Mouse (Mus musculus) heart, adult 8-10 months (tissue): ENCODE measurements around the gene Gm43517. TPM values are rescaled to one million over a fixed set of nuclear protein-coding genes. Genes with fewer than 3 reads are reported as not detected.

Source experiments
- DNase-seq: peaks from one replicate; pipeline ENCODE4 v3.0.0; 2022; ENCODE audit warnings: low spot score
- total RNA-seq, 4 experiments: library from RNA; stranded (reverse); gene quantifications; 2 replicates each; pipeline ENCODE4 v1.2.4; 2022

Gene Gm43517
- total RNA-seq = not detected

DNA sequence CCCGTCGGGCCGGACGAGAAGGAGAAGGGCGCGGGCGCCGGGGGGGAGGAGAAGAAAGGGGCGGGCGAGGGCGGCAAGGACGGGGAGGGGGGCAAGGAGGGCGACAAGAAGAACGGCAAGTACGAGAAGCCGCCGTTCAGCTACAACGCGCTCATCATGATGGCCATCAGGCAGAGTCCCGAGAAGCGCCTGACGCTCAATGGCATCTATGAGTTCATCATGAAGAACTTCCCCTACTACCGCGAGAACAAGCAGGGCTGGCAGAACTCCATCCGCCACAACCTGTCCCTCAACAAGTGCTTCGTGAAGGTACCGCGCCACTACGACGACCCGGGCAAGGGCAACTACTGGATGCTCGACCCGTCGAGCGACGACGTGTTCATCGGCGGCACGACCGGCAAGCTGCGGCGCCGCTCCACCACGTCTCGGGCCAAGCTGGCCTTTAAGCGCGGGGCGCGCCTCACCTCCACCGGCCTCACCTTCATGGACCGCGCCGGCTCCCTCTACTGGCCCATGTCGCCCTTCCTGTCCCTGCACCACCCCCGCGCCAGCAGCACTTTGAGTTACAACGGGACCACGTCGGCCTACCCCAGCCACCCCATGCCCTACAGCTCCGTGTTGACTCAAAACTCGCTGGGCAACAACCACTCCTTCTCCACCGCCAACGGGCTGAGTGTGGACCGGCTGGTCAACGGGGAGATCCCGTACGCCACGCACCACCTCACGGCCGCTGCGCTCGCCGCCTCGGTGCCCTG is at the start of gene Gm43517:
Gene Gm43517 (plus strand): TSS at position 299 of the 755 bp plus-strand sequence.
- DNase-seq = no peak

DNA sequence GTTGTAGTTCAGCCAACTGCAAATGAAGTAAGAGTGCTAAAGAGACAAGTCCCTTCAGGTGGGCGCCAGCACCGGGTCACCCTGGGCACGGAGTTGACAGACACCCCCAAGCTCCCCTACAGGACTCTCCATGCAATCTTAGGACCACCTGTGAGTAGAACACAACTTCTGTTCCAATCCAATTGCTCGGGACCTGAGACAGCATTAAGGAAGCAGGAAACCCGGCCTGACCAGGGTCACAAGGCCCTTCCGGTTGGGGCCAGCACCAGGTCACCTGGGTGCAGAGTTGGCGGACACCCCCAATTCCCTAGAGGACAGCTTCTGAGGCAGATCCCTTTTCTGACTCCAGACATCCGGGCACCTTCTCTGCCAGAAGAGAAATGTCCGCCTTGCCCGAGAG is 35.3 kb upstream of the Gm43517 start:
- DNase-seq = no peak

DNA sequence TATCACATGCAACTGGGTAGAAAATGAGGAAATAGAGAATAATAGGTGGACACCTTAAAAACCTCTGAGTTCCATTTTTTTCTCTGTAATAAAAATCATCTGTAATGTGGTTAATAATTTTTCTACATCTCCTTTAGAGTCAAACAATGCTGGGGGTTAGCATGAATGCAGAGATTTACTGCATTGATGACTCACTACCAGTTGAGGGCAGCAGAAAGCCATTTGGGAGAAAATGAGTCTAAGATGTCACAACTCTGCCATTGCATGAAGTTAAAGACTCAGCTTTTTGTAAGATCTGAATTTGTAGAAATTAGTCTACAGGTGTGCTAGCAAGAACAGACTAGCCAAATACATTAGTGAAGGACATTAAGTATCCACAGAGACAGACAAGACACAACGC is 16.0 kb upstream of the Gm43517 start:
- no peak for DNase-seq

- DNase-seq = no peak
Measured at GRCm38 (mm10) chr12:49372170-49372569, 12.8 kb upstream of the Gm43517 start.

GRCm38 (mm10) chr12:49373176-49373575 is 11.8 kb upstream of the Gm43517 start:
- DNase-seq = no peak

- no peak for DNase-seq
Measured at GRCm38 (mm10) chr12:49373821-49374605, 11.0 kb upstream of the Gm43517 start.

GRCm38 (mm10) chr12:49374606-49374995 is 10.4 kb upstream of the Gm43517 start:
- no peak for DNase-seq

GRCm38 (mm10) chr12:49375427-49376317 is 9.3 kb upstream of the Gm43517 start:
- no peak for DNase-seq

GRCm38 (mm10) chr12:49376318-49376992 is 8.5 kb upstream of the Gm43517 start:
- DNase-seq = no peak

DNA sequence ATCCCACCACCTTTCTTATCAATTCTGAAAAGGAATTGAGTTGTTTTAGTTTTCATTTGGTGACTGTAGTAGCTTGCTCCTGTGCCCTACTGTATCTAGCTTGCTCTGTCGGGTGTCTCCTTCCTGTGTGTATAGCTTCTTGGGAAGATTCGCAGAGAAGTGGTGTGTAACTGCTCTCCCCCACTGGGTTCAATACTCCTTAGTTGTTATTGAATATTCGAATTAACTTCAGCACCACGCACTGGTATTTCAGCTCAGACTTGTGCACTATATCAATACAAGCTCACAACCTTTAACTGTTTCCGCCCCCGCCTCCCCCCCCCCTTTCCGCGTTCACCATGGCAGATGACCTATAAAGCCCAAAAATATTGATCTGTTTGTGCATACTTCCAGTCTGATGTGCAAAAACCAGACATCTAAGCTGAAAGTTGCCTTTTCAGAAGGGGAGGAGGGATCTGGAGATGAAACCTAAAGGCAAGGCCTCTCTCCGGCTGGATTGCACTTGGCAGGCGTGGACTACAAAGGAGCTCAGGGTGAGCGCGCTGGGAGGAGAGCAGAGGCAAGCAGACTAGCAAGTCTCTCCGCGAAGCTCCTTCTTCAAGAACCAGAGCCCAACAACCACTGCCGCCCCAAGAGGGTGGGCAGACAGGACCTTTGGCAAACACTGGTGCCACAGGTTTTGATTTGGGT is 7.5 kb upstream of the Gm43517 start:
- DNase-seq = no peak

DNA sequence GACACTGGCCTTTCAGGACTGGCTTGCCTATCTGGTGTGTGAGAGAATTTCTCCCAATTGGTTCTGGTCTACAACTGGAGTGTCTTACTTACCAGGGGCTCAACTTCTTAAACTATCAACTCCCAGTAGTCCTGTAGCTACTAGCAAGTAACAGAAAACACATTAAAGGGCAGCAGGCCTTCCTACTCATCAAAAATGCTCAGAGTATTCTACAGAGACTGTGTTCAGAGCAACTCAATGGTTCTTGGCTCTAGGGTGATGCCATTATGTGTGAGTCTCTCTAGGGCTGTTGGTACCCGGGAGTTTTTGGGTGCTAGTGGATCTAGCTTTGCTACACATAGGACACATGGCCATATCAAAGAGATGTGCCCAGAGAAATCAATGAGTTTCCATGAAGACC is 6.1 kb upstream of the Gm43517 start:
- DNase-seq = no peak

DNA sequence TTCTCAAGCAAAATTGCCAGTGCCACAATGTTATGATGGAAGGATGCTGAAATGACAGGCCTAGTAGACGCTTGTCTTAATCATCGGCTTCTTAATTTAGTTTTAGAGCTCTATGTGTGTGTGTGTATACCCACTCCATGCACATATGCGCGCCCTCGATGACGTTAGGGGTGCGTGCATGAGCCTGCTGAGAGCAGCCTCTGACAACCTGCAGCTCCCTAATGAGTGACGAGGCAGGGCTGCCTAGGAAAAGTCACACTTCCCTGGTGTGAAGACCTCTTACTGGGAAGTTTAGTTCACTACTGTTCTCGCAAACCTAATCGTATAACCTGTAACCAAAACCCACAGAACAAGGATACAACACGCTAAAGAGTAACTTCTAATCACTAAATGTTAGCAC is 5.5 kb upstream of the Gm43517 start:
- DNase-seq = no peak

DNA sequence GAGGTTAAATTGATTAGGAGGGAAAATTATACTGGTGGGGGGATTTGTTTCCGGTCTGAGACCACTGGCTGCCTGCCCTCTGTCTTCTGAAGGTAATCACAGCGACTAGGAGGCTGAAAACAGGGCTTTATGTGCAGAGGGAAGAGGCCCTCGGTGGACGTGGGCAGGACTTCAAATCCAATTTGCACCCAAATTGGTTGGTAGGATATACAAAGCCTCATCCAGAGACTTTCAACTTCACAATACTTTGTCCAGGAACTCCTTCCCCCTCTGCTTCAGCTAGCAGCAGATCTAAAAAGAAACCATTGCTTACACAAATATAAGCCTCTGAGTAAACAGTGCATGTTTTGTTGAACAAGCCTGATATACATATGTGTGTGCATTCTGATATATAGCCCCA is 4.5 kb upstream of the Gm43517 start:
- DNase-seq = no peak

- DNase-seq = no peak
Measured at GRCm38 (mm10) chr12:49381031-49381525, 3.9 kb upstream of the Gm43517 start.

- no peak for DNase-seq
Measured at GRCm38 (mm10) chr12:49381721-49382365, 3.1 kb upstream of the Gm43517 start.

DNA sequence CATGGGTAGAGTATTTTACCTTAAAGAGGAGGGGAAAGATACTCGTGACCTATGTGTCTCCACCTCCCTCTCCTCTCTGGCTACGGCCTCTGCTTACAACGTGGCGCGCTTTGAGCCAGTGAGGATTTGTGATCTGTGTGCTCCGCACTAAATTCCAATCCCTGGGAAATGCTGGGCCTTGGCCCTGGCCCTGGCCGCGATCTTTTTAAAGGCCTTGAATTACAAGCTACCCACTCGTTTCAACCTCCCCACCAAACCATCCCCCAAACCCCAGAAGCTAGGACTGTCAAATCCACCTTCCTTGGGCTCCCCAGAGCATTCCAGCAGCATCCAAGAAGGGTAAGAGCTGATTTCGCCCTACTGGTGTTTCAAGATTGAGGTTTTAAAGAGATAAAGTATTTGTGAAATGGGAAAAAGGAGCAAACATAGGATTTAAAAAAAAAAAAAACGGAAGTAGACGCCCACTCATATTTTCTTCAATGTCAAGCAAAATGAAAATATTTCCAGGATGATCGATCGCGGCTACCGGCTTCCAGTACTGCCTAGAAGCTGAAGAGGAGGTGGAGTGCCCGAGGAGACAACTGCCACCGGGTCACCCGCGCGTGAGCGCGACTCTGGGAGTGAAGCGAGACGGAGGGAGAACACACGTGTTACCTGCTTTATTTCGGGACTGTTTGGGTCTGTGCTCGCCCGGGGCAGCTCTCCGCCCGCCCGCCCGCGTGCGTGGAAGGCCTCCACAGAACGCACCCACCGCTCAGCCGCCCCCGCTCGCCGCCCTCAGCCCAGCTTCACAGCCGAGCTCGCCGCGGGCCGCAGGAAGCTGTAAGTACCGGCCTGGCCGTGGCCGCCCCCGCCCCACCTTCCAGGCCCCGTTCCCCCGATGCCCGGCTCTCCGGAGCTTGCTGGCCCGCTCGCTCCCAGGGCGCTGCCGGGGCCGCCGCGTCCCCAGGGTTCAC is 2.1 kb upstream of the Gm43517 start, which contains the start of gene Foxg1:
Gene Foxg1 (plus strand): TSS at position 96 of the 956 bp plus-strand sequence.
- no peak for DNase-seq

- no peak for DNase-seq
Measured at GRCm38 (mm10) chr12:49383521-49384133, 1.3 kb upstream of the Gm43517 start.

DNA sequence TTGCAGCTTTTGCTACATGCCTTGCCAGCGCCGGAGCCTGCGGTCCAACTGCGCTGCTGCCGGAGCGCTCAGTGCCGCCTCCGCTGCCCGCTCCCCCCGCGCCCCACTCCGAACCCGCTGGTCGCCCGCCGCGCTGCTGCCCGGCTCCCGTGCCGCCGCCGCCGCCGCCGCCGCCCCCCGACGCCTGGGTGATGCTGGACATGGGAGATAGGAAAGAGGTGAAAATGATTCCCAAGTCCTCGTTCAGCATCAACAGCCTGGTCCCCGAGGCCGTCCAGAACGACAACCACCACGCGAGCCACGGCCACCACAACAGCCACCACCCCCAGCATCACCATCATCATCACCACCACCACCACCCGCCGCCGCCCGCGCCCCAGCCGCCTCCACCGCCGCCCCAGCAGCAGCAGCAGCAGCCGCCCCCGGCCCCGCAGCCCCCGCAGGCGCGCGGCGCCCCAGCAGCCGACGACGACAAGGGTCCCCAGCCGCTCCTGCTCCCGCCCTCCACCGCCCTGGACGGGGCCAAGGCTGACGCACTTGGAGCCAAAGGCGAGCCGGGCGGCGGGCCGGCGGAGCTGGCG is 589 bp upstream of the Gm43517 start:
- DNase-seq = no peak
